Mouse (Mus musculus): ENCODE results near the gene Vps11. TPM values are rescaled to one million over a fixed set of nuclear protein-coding genes. Genes with fewer than 3 reads are reported as not detected.

The Vps11 gene
- polyA plus RNA-seq, 1 experiment from 2014 or later: 38.5 TPM

- Histone ChIP-seq H3K27me3 (ENCODE audit: insufficient read depth, low read length) (no peaks in the 10 kb centered on the region), H3K4me2 (replicated peaks; ENCODE audit: low read depth, low read length) (no peak overlapping the region), H3K9ac (replicated peaks; ENCODE audit: low read length) (no peak overlapping the region), H3K9me3 (ENCODE audit: low read length) (no peaks in the 10 kb centered on the region), H3K4me3 (ENCODE audit: low read length) (no peak overlapping the region), H3K4me1 (ENCODE audit: insufficient read depth, low read length) (no peaks in the 10 kb centered on the region), H3K27ac (ENCODE audit: low read length) (no peak overlapping the region), H3K36me3 (ENCODE audit: insufficient read depth, low read length) (peaks cover 65% of the 10 kb centered on the region)
- WGBS: 92% methylated on average over 4 of the region's 4 CpGs
- no peak for ATAC-seq (ENCODE audit: low FRiP score, low TSS enrichment)
These were observed 12.9 kb downstream of the Vps11 start for GRCm38 (mm10) chr9:44348546-44348945.

GRCm38 (mm10) chr9:44347621-44348020 lies 13.8 kb downstream of the Vps11 start:
- Histone ChIP-seq H3K27ac (ENCODE audit: low read length) (no peak overlapping the region), H3K27me3 (ENCODE audit: insufficient read depth, low read length) (no peaks in the 10 kb centered on the region), H3K9me3 (ENCODE audit: low read length) (no peaks in the 10 kb centered on the region), H3K4me1 (ENCODE audit: insufficient read depth, low read length) (peaks cover 8% of the 10 kb centered on the region), H3K9ac (replicated peaks; ENCODE audit: low read length) (no peak overlapping the region), H3K4me2 (replicated peaks; ENCODE audit: low read depth, low read length) (no peak overlapping the region), H3K4me3 (ENCODE audit: low read length) (no peak overlapping the region), H3K36me3 (ENCODE audit: insufficient read depth, low read length) (peaks cover 55% of the 10 kb centered on the region)
- ATAC-seq (ENCODE audit: low FRiP score, low TSS enrichment): no peak
- 86% methylated on average over 4 of the region's 4 CpGs for WGBS

- Histone ChIP-seq H3K4me3 (ENCODE audit: low read length) (no peak overlapping the region), H3K4me2 (replicated peaks; ENCODE audit: low read depth, low read length) (no peak overlapping the region), H3K36me3 (ENCODE audit: insufficient read depth, low read length) (peaks cover 51% of the 10 kb centered on the region), H3K27ac (ENCODE audit: low read length) (no peak overlapping the region), H3K27me3 (ENCODE audit: insufficient read depth, low read length) (no peaks in the 10 kb centered on the region), H3K4me1 (ENCODE audit: insufficient read depth, low read length) (peaks cover 12% of the 10 kb centered on the region), H3K9ac (replicated peaks; ENCODE audit: low read length) (no peak overlapping the region), H3K9me3 (ENCODE audit: low read length) (no peaks in the 10 kb centered on the region)
- 91% methylated on average over 9 of the region's 9 CpGs for WGBS
- ATAC-seq (ENCODE audit: low FRiP score, low TSS enrichment): no peak
These were observed 14.3 kb downstream of the Vps11 start for GRCm38 (mm10) chr9:44347166-44347565.

GRCm38 (mm10) chr9:44345570-44346433 lies 15.7 kb downstream of the Vps11 start:
- Histone ChIP-seq H3K4me2 (replicated peaks; ENCODE audit: low read depth, low read length) (no peak overlapping the region), H3K9me3 (ENCODE audit: low read length) (no peaks in the 10 kb centered on the region), H3K27ac (ENCODE audit: low read length) (no peak overlapping the region), H3K9ac (replicated peaks; ENCODE audit: low read length) (no peak overlapping the region), H3K27me3 (ENCODE audit: insufficient read depth, low read length) (no peaks in the 10 kb centered on the region), H3K4me1 (ENCODE audit: insufficient read depth, low read length) (peaks cover 14% of the 10 kb centered on the region), H3K36me3 (ENCODE audit: insufficient read depth, low read length) (peaks cover 37% of the 10 kb centered on the region), H3K4me3 (ENCODE audit: low read length) (no peak overlapping the region)
- ATAC-seq (ENCODE audit: low FRiP score, low TSS enrichment): no peak
- 85% methylated on average over 5 of the region's 6 CpGs for WGBS

GRCm38 (mm10) chr9:44343781-44344421 lies 17.6 kb downstream of the Vps11 start, which contains the start of gene Hmbs:
Hmbs (minus strand) TSS chr9:44344228.
- H3K9me3 ChIP-seq (ENCODE audit: low read length): no peaks in the 10 kb centered on the region
- peak; percentile 97 for ATAC-seq (ENCODE audit: low FRiP score, low TSS enrichment)
- WGBS: under 1% methylated on average over 39 of the region's 39 CpGs

GRCm38 (mm10) chr9:44343290-44343689 lies 18.2 kb downstream of the Vps11 start:
- peak; percentile 37 for ATAC-seq (ENCODE audit: low FRiP score, low TSS enrichment)
- H3K4me1 ChIP-seq (ENCODE audit: insufficient read depth, low read length): peaks cover 14% of the 10 kb centered on the region

More at GRCm38 (mm10) chr9:44343781-44344421, 17.6 kb downstream of the Vps11 start, which contains the start of gene Hmbs:
- no peaks in the 10 kb centered on the region for H3K27me3 ChIP-seq (ENCODE audit: insufficient read depth, low read length)
- peak within 1 kb of the TSS; percentile 94 for H3K9ac ChIP-seq (replicated peaks; ENCODE audit: low read length)
- peaks cover 14% of the 10 kb centered on the region for H3K4me1 ChIP-seq (ENCODE audit: insufficient read depth, low read length)
- peak within 1 kb of the TSS; percentile 99 for H3K27ac ChIP-seq (ENCODE audit: low read length)
- H3K4me2 ChIP-seq (replicated peaks; ENCODE audit: low read depth, low read length): peak within 1 kb of the TSS; percentile 71
- peaks cover 29% of the 10 kb centered on the region for H3K36me3 ChIP-seq (ENCODE audit: insufficient read depth, low read length)
- peak within 1 kb of the TSS; percentile 90 for H3K4me3 ChIP-seq (ENCODE audit: low read length)

GRCm38 (mm10) chr9:44342605-44343004 lies 18.9 kb downstream of the Vps11 start:
- Histone ChIP-seq H3K27ac (ENCODE audit: low read length) (0 out of 2 replicates have a peak overlapping the region, but pooled peaks have one; percentile 99), H3K4me1 (ENCODE audit: insufficient read depth, low read length) (peaks cover 18% of the 10 kb centered on the region), H3K4me3 (ENCODE audit: low read length) (peak overlapping the region; percentile 90; the same call in 1 of the 2 replicates), H3K4me2 (replicated peaks; ENCODE audit: low read depth, low read length) (peak overlapping the region; percentile 71), H3K9me3 (ENCODE audit: low read length) (no peaks in the 10 kb centered on the region), H3K36me3 (ENCODE audit: insufficient read depth, low read length) (peaks cover 16% of the 10 kb centered on the region), H3K27me3 (ENCODE audit: insufficient read depth, low read length) (no peaks in the 10 kb centered on the region), H3K9ac (replicated peaks; ENCODE audit: low read length) (peak overlapping the region; percentile 94)
- 93% methylated on average over 1 of the region's 1 CpGs for WGBS
- ATAC-seq (ENCODE audit: low FRiP score, low TSS enrichment): no peak

More at GRCm38 (mm10) chr9:44343290-44343689, 18.2 kb downstream of the Vps11 start:
- Histone ChIP-seq H3K9ac (replicated peaks; ENCODE audit: low read length) (peak overlapping the region; percentile 94), H3K36me3 (ENCODE audit: insufficient read depth, low read length) (peaks cover 23% of the 10 kb centered on the region), H3K9me3 (ENCODE audit: low read length) (no peaks in the 10 kb centered on the region), H3K27ac (ENCODE audit: low read length) (peak overlapping the region; percentile 99), H3K27me3 (ENCODE audit: insufficient read depth, low read length) (no peaks in the 10 kb centered on the region), H3K4me3 (ENCODE audit: low read length) (peak overlapping the region; percentile 90), H3K4me2 (replicated peaks; ENCODE audit: low read depth, low read length) (peak overlapping the region; percentile 71)
- 8% methylated on average over 6 of the region's 6 CpGs for WGBS

GRCm38 (mm10) chr9:44342173-44342572 lies 19.3 kb downstream of the Vps11 start:
- no peak overlapping the region for H3K27ac ChIP-seq (ENCODE audit: low read length)
- H3K9ac ChIP-seq (replicated peaks; ENCODE audit: low read length): peak overlapping the region; percentile 94
- no peaks in the 10 kb centered on the region for H3K9me3 ChIP-seq (ENCODE audit: low read length)
- 51% methylated on average over 3 of the region's 3 CpGs for WGBS
- H3K4me2 ChIP-seq (replicated peaks; ENCODE audit: low read depth, low read length): peak overlapping the region; percentile 71; the same call in 1 of the 2 replicates
- ATAC-seq (ENCODE audit: low FRiP score, low TSS enrichment): no peak
- peaks cover 12% of the 10 kb centered on the region for H3K36me3 ChIP-seq (ENCODE audit: insufficient read depth, low read length)
- H3K4me3 ChIP-seq (ENCODE audit: low read length): no peak overlapping the region
- no peaks in the 10 kb centered on the region for H3K27me3 ChIP-seq (ENCODE audit: insufficient read depth, low read length)
- peaks cover 22% of the 10 kb centered on the region for H3K4me1 ChIP-seq (ENCODE audit: insufficient read depth, low read length)

- H3K36me3 ChIP-seq (ENCODE audit: insufficient read depth, low read length): peaks cover 14% of the 10 kb centered on the region
- ATAC-seq (ENCODE audit: low FRiP score, low TSS enrichment): no peak
- H3K9ac ChIP-seq (replicated peaks; ENCODE audit: low read length): no peak overlapping the region
- no peak overlapping the region for H3K4me2 ChIP-seq (replicated peaks; ENCODE audit: low read depth, low read length)
- 89% methylated on average over 5 of the region's 5 CpGs for WGBS
- H3K4me1 ChIP-seq (ENCODE audit: insufficient read depth, low read length): peaks cover 29% of the 10 kb centered on the region
- no peak overlapping the region for H3K4me3 ChIP-seq (ENCODE audit: low read length)
- H3K27ac ChIP-seq (ENCODE audit: low read length): no peak overlapping the region
- H3K9me3 ChIP-seq (ENCODE audit: low read length): no peaks in the 10 kb centered on the region
- H3K27me3 ChIP-seq (ENCODE audit: insufficient read depth, low read length): no peaks in the 10 kb centered on the region
These were observed 20.0 kb downstream of the Vps11 start for GRCm38 (mm10) chr9:44341487-44341886.
